Mouse (Mus musculus) urinary bladder, postnatal 10 days (tissue): ENCODE results near the gene Sept1.
A peak's percentile ranks its signal among the peaks of the same experiment; 100 is the strongest.
"Not testable (repeated sequence)": the region's sequence is repeated elsewhere in the genome, so short reads cannot be mapped to it uniquely, and the experiment has no call there.

ENCODE experiments used
- DNase-seq: peaks from one replicate; pipeline ENCODE4 v3.0.0; 2022; ENCODE audit warnings: low spot score

Gene Sept1

GRCm38 (mm10) chr7:127253821-127254769 lies 21.2 kb upstream of the Sept1 start:
- DNase-seq, result peak; percentile 79

GRCm38 (mm10) chr7:127253341-127253740 lies 20.4 kb upstream of the Sept1 start:
- no peak for DNase-seq

- no peak for DNase-seq
Observed at GRCm38 (mm10) chr7:127252414-127252813, 19.5 kb upstream of the Sept1 start.

- not testable (repeated sequence) for DNase-seq
Observed at GRCm38 (mm10) chr7:127250511-127250910, 17.6 kb upstream of the Sept1 start.

GRCm38 (mm10) chr7:127244658-127245510 lies 12.0 kb upstream of the Sept1 start:
- no peak for DNase-seq

GRCm38 (mm10) chr7:127243870-127244657 lies 11.1 kb upstream of the Sept1 start, which contains the start of gene Zfp771:
Gene Zfp771 (plus strand): TSS chr7:127244274.
- DNase-seq, result peak; percentile 76

GRCm38 (mm10) chr7:127243361-127243867 lies 10.5 kb upstream of the Sept1 start:
- no peak for DNase-seq

GRCm38 (mm10) chr7:127234777-127235176 lies 1.8 kb upstream of the Sept1 start:
- no peak for DNase-seq

GRCm38 (mm10) chr7:127233765-127234164 lies 835 bp upstream of the Sept1 start:
- DNase-seq, result no peak

GRCm38 (mm10) chr7:127233368-127233749 lies 429 bp upstream of the Sept1 start:
- no peak for DNase-seq

- DNase-seq, result no peak
Observed at GRCm38 (mm10) chr7:127231826-127232621, 906 bp downstream of the Sept1 start.

- DNase-seq, result no peak
Observed at GRCm38 (mm10) chr7:127231376-127231775, 1.6 kb downstream of the Sept1 start.

GRCm38 (mm10) chr7:127228615-127229303 lies 4.2 kb downstream of the Sept1 start:
- DNase-seq, result no peak

- no peak for DNase-seq
Observed at GRCm38 (mm10) chr7:127225147-127225995, 7.6 kb downstream of the Sept1 start.

GRCm38 (mm10) chr7:127224616-127225015 lies 8.3 kb downstream of the Sept1 start:
- no peak for DNase-seq

- DNase-seq, result no peak
Observed at GRCm38 (mm10) chr7:127223515-127224478, 9.1 kb downstream of the Sept1 start.

- DNase-seq, result no peak
Observed at GRCm38 (mm10) chr7:127223106-127223505, 9.8 kb downstream of the Sept1 start.

GRCm38 (mm10) chr7:127220440-127220839 lies 12.5 kb downstream of the Sept1 start:
- DNase-seq, result no peak
